Mouse (Mus musculus) liver, adult 2 months (tissue): ENCODE data around the gene Brd2. TPM values are rescaled to one million over a fixed set of nuclear protein-coding genes. Genes with fewer than 3 reads are reported as not detected.

Experiments
- DNase-seq: peaks from one replicate; pipeline ENCODE4 v3.0.0-alpha.2; 2011; ENCODE audit warnings: low read depth, low spot score; ENCODE audit errors: extremely low read depth
- H3K27ac ChIP-seq: fragments of 200-500 bp; replicated peaks from 2 replicates; pipeline ENCODE4 v1.5.1; 2012; ENCODE audit warnings: low read depth, mild to moderate bottlenecking, control low read depth, inconsistent platforms, low read length; ENCODE audit not compliant: insufficient read depth
- H3K27me3 ChIP-seq: fragments of 200-500 bp; 2 replicates; pipeline ENCODE4 v1.6.1; 2012; ENCODE audit warnings: mild to moderate bottlenecking, moderate library complexity, low read length, inconsistent platforms; ENCODE audit not compliant: control insufficient read depth, insufficient read depth
- H3K36me3 ChIP-seq: fragments of 200-500 bp; 2 replicates; pipeline ENCODE4 v1.6.1; 2012; ENCODE audit warnings: low read length, inconsistent platforms; ENCODE audit not compliant: control insufficient read depth, insufficient read depth
- H3K4me1 ChIP-seq: fragments of 200-500 bp; 2 replicates; pipeline ENCODE4 v1.6.1; 2011; ENCODE audit warnings: low read length; ENCODE audit not compliant: control insufficient read depth, insufficient read depth
- H3K4me3 ChIP-seq: fragments of 200-500 bp; 2 replicates; pipeline ENCODE4 v1.5.1; 2011; ENCODE audit warnings: low read depth, mild to moderate bottlenecking, control low read depth, low read length, moderate library complexity; ENCODE audit not compliant: insufficient read depth
- H3K79me2 ChIP-seq: fragments of 200-500 bp; 2 replicates; pipeline ENCODE4 v1.6.1; 2012; ENCODE audit warnings: inconsistent platforms, mild to moderate bottlenecking, low read length, moderate library complexity; ENCODE audit not compliant: control insufficient read depth, insufficient read depth
- H3K9ac ChIP-seq: fragments of 200-500 bp; 2 replicates; pipeline ENCODE4 v1.6.1; 2012; ENCODE audit warnings: low read depth, mild to moderate bottlenecking, control low read depth, inconsistent platforms, low read length
- CTCF ChIP-seq: fragments of 200-500 bp; IDR thresholded peaks from 2 replicates; pipeline ENCODE4 v1.5.1; 2011; ENCODE audit warnings: low read depth, low read length, control low read depth
- POLR2A ChIP-seq: fragments of 200-500 bp; IDR thresholded peaks from 2 replicates; pipeline ENCODE4 v1.6.1; 2011; ENCODE audit warnings: low read length, control low read depth; ENCODE audit not compliant: insufficient read depth; ENCODE audit errors: extremely low read depth
- WGBS: fragments of 180-500 bp; shearing (Covaris S2); methylation state at CpG from one replicate; pipeline ENCODE4 v1.1.7; 2018; 5-methylcytosine and 5-hydroxymethylcytosine counted together
- polyA plus RNA-seq: library from polyadenylated mRNA; depleted of rRNA; stranded (reverse); fragments of >200 nt; gene quantifications from 2 replicates; pipeline ENCODE4 v1.2.3, GENCODE M21; 2012; rRNA removed
- total RNA-seq: library from RNA; depleted of rRNA; stranded (reverse); fragments of >200 nt; gene quantifications from 2 replicates; pipeline ENCODE4 v1.2.3, GENCODE M21; 2014; rRNA removed

The Brd2 gene
- total and polyA plus RNA-seq, 2 experiments = 39.0 to 76.9 TPM

- Histone ChIP-seq H3K27me3 (no peaks in the 10 kb centered on the region), H3K4me3 (no peak overlapping the region), H3K79me2 (no peaks in the 10 kb centered on the region), H3K4me1 (no peaks in the 10 kb centered on the region), H3K36me3 (no peaks in the 10 kb centered on the region), H3K27ac (no peak overlapping the region), H3K9ac (no peak overlapping the region)
- DNase-seq = no peak
- WGBS = 56% methylated on average over 3 of the region's 3 CpGs
- TF ChIP-seq CTCF (no peak), POLR2A (no peak)
Observed at GRCm38 (mm10) chr17:34068864-34069263, 53.6 kb downstream of the Brd2 start.

Other genes starting within 250 kb of the Brd2 start
Only the 30 nearest of the 32 such genes appear.
- gene Kifc1, start 232.0 kb downstream of the Brd2 start, total RNA-seq = 0.18 and 1.2 TPM in 2 replicates
- 0.20 and 0.31 TPM in 2 replicates for gene Kifc1, start 232.0 kb downstream of the Brd2 start, polyA plus RNA-seq
- not detected in 2 replicates for gene Platr17, start 217.5 kb downstream of the Brd2 start, total RNA-seq
- gene Platr17, start 217.5 kb downstream of the Brd2 start, polyA plus RNA-seq = 0.18 TPM in 1 of 2 replicates, not detected in the other
- 8.3 and 10.2 TPM in 2 replicates for gene Daxx, start 213.2 kb downstream of the Brd2 start, total RNA-seq
- gene Daxx, start 213.2 kb downstream of the Brd2 start, polyA plus RNA-seq = 15.8 and 30.8 TPM in 2 replicates
- 47.2 and 58.5 TPM in 2 replicates for gene Tapbp, start 206.7 kb downstream of the Brd2 start, total RNA-seq
- gene Tapbp, start 206.7 kb downstream of the Brd2 start, polyA plus RNA-seq = 95.4 and 105 TPM in 2 replicates
- 11.1 and 12.7 TPM in 2 replicates for gene Zbtb22, start 206.7 kb downstream of the Brd2 start, total RNA-seq
- gene Zbtb22, start 206.7 kb downstream of the Brd2 start, polyA plus RNA-seq = 23.9 and 30.2 TPM in 2 replicates
- gene Rgl2, start 193.1 kb downstream of the Brd2 start, total RNA-seq = 9.8 and 10.9 TPM in 2 replicates
- gene Rgl2, start 193.1 kb downstream of the Brd2 start, polyA plus RNA-seq = 19.4 and 27.7 TPM in 2 replicates
- gene Pfdn6, start 182.3 kb downstream of the Brd2 start, total RNA-seq = 37.9 and 40.8 TPM in 2 replicates
- 15.5 and 21.9 TPM in 2 replicates for gene Pfdn6, start 182.3 kb downstream of the Brd2 start, polyA plus RNA-seq
- 9.3 and 11.3 TPM in 2 replicates for gene Wdr46, start 182.0 kb downstream of the Brd2 start, total RNA-seq
- gene Wdr46, start 182.0 kb downstream of the Brd2 start, polyA plus RNA-seq = 13.2 and 16.4 TPM in 2 replicates
- gene B3galt4, start 171.1 kb downstream of the Brd2 start, total RNA-seq = 0.54 and 0.55 TPM in 2 replicates
- 0.68 and 0.97 TPM in 2 replicates for gene B3galt4, start 171.1 kb downstream of the Brd2 start, polyA plus RNA-seq
- gene Vps52, start 166.8 kb downstream of the Brd2 start, total RNA-seq = 10.5 and 10.9 TPM in 2 replicates
- gene Vps52, start 166.8 kb downstream of the Brd2 start, polyA plus RNA-seq = 31.1 and 40.6 TPM in 2 replicates
- gene Rps18, start 166.6 kb downstream of the Brd2 start, total RNA-seq = 1,559 and 1,933 TPM in 2 replicates
- 224 and 252 TPM in 2 replicates for gene Rps18, start 166.6 kb downstream of the Brd2 start, polyA plus RNA-seq
- 2,105 and 2,348 TPM in 2 replicates for gene H2-K1, start 122.3 kb downstream of the Brd2 start, total RNA-seq
- gene H2-K1, start 122.3 kb downstream of the Brd2 start, polyA plus RNA-seq = 4,310 and 5,575 TPM in 2 replicates
- 10.0 and 13.7 TPM in 2 replicates for gene Ring1, start 98.0 kb downstream of the Brd2 start, total RNA-seq
- gene Ring1, start 98.0 kb downstream of the Brd2 start, polyA plus RNA-seq = 29.7 and 33.8 TPM in 2 replicates
- 76.5 and 80.5 TPM in 2 replicates for gene H2-Ke6, start 94.6 kb downstream of the Brd2 start, total RNA-seq
- 162 and 167 TPM in 2 replicates for gene H2-Ke6, start 94.6 kb downstream of the Brd2 start, polyA plus RNA-seq
- gene Slc39a7, start 91.0 kb downstream of the Brd2 start, total RNA-seq = 51.2 and 54.7 TPM in 2 replicates
- gene Slc39a7, start 91.0 kb downstream of the Brd2 start, polyA plus RNA-seq = 98.0 and 115 TPM in 2 replicates
- gene Rxrb, start 90.8 kb downstream of the Brd2 start, total RNA-seq = 13.0 and 17.0 TPM in 2 replicates
- 40.3 and 46.5 TPM in 2 replicates for gene Rxrb, start 90.8 kb downstream of the Brd2 start, polyA plus RNA-seq
- gene Col11a2, start 83.2 kb downstream of the Brd2 start, total RNA-seq = 0.18 and 0.74 TPM in 2 replicates
- 0.20 and 0.23 TPM in 2 replicates for gene Col11a2, start 83.2 kb downstream of the Brd2 start, polyA plus RNA-seq
- gene H2-Oa, start 30.3 kb downstream of the Brd2 start, total RNA-seq = 0.28 and 0.47 TPM in 2 replicates
- 0.76 and 1.4 TPM in 2 replicates for gene H2-Oa, start 30.3 kb downstream of the Brd2 start, polyA plus RNA-seq
- 7.1 and 8.5 TPM in 2 replicates for gene H2-DMa, start 3.1 kb downstream of the Brd2 start, total RNA-seq
- 8.3 and 13.1 TPM in 2 replicates for gene H2-DMa, start 3.1 kb downstream of the Brd2 start, polyA plus RNA-seq
- gene H2-DMb2, start 20.7 kb upstream of the Brd2 start, total RNA-seq = 0.74 and 1.7 TPM in 2 replicates
- gene H2-DMb2, start 20.7 kb upstream of the Brd2 start, polyA plus RNA-seq = 1.1 and 3.1 TPM in 2 replicates
- 4.2 and 6.6 TPM in 2 replicates for gene H2-DMb1, start 30.4 kb upstream of the Brd2 start, total RNA-seq
- 8.3 and 14.5 TPM in 2 replicates for gene H2-DMb1, start 30.4 kb upstream of the Brd2 start, polyA plus RNA-seq
- 15.1 and 17.3 TPM in 2 replicates for gene Tap1, start 64.9 kb upstream of the Brd2 start, total RNA-seq
- 18.8 and 23.5 TPM in 2 replicates for gene Tap1, start 64.9 kb upstream of the Brd2 start, polyA plus RNA-seq
- gene Psmb9, start 65.1 kb upstream of the Brd2 start, total RNA-seq = 23.3 and 38.1 TPM in 2 replicates
- gene Psmb9, start 65.1 kb upstream of the Brd2 start, polyA plus RNA-seq = 38.0 and 41.5 TPM in 2 replicates
- gene Psmb8, start 75.1 kb upstream of the Brd2 start, total RNA-seq = 66.9 and 101 TPM in 2 replicates
- 56.7 and 80.3 TPM in 2 replicates for gene Psmb8, start 75.1 kb upstream of the Brd2 start, polyA plus RNA-seq
- 14.4 and 15.2 TPM in 2 replicates for gene Tap2, start 80.9 kb upstream of the Brd2 start, total RNA-seq
- gene Tap2, start 80.9 kb upstream of the Brd2 start, polyA plus RNA-seq = 18.4 and 24.6 TPM in 2 replicates
- 1.5 and 1.6 TPM in 2 replicates for gene H2-Ob, start 116.3 kb upstream of the Brd2 start, total RNA-seq
- gene H2-Ob, start 116.3 kb upstream of the Brd2 start, polyA plus RNA-seq = 0.96 and 2.9 TPM in 2 replicates
- 25.2 and 59.5 TPM in 2 replicates for gene H2-Ab1, start 135.1 kb upstream of the Brd2 start, total RNA-seq
- gene H2-Ab1, start 135.1 kb upstream of the Brd2 start, polyA plus RNA-seq = 80.4 and 156 TPM in 2 replicates
- 32.8 and 58.4 TPM in 2 replicates for gene H2-Aa, start 165.2 kb upstream of the Brd2 start, total RNA-seq
- gene H2-Aa, start 165.2 kb upstream of the Brd2 start, polyA plus RNA-seq = 42.8 and 78.0 TPM in 2 replicates
- gene H2-Eb1, start 183.2 kb upstream of the Brd2 start, total RNA-seq = 18.5 and 38.0 TPM in 2 replicates
- gene H2-Eb1, start 183.2 kb upstream of the Brd2 start, polyA plus RNA-seq = 23.3 and 39.5 TPM in 2 replicates
- 0.09 and 0.13 TPM in 2 replicates for gene H2-Eb2, start 203.0 kb upstream of the Brd2 start, total RNA-seq
- gene H2-Eb2, start 203.0 kb upstream of the Brd2 start, polyA plus RNA-seq = 0.16 TPM in 1 of 2 replicates, not detected in the other